Mouse (Mus musculus) T-helper 2 cell (primary cell): ENCODE results near the gene Zfp462.
"Not testable (repeated sequence)": the region's sequence is repeated elsewhere in the genome, so short reads cannot be mapped to it uniquely, and the experiment has no call there.

ENCODE experiments used
- in situ Hi-C: fragments of 300-600 bp; cut with MboI, MseI; formaldehyde crosslinking; loops from one replicate; pipeline ENCODE4 v1.15.1; 2025; ENCODE audit warnings: high pct_unique_total_duplicates

The Zfp462 gene

GRCm38 (mm10) chr4:54991973-54992372 is 47.1 kb downstream of the Zfp462 start:
- in situ Hi-C loops, result no loop called here

- in situ Hi-C loops, result not testable (repeated sequence)
These were observed 48.2 kb downstream of the Zfp462 start for GRCm38 (mm10) chr4:54993001-54993400.

GRCm38 (mm10) chr4:54995258-54995657 is 50.4 kb downstream of the Zfp462 start:
- in situ Hi-C loops, result no loop called here

DNA sequence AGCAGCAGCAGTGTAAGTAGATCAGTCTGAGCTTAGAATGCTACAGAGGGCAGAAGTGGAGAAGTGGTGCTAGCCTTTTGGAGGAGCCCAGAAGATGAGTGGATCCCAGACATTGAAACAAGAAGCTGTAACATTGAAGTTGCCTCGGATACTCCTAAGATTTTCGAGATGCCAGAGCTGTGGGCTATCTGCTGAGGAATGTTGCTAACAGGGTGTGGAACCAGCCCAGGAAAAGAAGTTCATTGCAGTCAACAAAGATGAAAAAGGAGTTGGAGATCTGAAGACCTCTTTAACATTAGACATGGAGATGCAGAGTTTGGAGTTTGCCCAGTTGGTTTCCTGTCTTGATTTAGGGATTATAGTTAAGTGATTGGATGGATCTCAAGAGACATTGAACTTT is 51.2 kb downstream of the Zfp462 start:
- in situ Hi-C loops, result no loop called here

DNA sequence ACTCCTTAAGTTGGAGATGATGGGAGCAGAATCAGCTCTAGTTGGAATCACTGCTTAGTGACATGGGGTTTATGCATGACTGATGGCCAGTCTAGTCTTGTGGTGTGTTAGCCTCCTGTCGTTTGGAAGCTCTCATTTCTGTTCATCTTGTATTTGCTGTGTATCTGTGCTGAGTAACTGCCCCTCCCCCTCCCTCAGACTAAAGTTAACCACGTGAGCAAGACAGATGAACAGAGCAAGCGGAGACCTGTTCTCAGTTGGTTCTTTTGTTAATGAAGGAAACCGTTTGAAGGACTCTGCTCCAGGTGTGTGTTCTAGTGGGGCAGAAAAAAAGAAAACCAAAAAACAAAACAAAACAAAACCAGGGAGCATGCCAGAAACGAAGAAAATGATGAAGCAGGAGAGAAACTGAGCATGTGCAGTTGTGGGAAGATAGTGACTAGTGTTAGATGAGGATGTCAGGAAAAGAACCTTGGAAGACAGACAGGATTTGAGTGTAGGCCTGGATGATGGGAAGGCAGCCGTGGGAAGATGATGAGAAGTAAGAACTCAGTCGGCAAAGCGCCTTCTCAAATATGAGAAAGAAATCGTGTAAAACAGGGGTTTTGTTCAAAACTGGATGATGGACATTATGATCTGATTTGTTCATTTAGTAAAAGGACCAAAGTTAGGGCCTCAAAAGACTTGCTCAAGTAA is 53.4 kb downstream of the Zfp462 start:
- in situ Hi-C loops, result no loop called here

DNA sequence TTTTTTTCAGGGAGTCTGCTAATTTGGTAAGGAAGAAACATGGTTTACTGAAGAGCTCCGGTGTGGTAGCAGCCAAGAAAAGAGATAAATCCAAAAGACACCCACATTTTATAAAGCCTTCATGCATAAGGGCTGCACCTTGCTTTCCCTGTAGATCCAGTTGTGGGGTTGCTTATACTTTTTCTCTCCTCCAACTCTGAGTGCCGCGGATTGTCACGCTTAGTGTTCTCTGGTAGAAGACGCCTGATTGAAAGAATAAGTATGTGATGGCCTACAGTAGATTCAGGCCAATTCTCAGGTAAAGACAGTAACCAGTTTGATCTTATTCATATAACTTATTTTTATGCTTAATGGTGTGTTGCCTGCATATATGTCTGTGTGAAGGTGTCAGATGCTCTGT is 54.7 kb downstream of the Zfp462 start:
- in situ Hi-C loops, result no loop called here

DNA sequence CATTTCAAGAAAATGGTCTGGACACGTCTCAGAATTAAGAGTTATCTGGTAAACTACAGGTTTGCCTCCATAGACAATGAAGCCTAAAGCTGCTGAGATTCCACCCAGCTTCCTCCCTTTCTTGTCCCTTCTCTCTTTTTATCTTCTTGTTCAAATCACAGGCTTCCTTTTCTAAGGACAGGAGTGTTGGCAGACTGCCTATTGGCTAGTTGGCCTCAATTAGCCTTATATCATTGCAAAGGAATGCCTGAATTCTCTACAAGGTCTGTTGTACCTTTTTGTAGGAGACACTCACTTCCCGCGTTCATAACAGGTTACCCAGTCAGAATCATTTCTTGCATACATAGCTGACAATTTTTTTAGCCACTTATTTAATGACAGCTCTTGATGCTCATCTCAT is 56.5 kb downstream of the Zfp462 start:
- in situ Hi-C loops, result no loop called here

DNA sequence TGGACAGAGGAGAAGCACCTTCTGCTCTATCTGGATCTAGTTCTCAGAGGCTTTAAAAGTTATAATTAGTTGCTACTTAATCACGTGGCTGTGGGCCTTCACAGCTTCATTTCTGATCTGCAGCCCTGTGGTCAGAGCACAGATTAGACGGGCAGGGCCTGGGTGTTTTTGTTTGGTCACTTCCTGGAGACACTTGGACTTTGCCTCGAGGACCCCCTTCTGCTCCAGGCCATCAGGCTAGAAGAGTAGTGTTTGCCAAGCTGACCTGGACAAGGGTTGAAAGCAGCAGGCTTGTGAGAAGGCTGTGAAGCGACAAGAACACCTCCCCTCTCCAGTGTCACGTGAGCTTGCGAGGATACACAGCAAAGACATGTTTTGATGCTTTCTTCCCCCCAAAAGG is 58.3 kb downstream of the Zfp462 start:
- in situ Hi-C loops, result no loop called here

DNA sequence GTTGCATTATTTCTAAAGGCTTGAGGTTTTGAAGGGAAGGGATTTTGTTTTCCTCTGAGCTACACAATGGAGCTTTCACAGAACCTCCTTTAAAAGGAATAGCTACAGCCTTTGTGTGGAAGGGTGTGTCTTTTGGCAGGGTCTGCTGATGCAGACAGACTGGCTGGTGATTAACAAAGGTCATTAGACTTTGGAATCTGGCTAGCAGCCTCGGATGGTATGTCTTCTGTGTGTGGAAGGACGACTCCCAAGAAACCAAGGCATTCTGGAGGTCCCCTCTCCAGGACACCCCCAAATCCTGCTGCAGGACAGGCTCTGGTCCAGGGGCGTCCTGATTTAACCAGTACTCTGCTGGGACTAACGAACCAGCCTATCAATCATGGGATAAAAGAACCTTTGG is 60.2 kb downstream of the Zfp462 start:
- in situ Hi-C loops, result no loop called here

DNA sequence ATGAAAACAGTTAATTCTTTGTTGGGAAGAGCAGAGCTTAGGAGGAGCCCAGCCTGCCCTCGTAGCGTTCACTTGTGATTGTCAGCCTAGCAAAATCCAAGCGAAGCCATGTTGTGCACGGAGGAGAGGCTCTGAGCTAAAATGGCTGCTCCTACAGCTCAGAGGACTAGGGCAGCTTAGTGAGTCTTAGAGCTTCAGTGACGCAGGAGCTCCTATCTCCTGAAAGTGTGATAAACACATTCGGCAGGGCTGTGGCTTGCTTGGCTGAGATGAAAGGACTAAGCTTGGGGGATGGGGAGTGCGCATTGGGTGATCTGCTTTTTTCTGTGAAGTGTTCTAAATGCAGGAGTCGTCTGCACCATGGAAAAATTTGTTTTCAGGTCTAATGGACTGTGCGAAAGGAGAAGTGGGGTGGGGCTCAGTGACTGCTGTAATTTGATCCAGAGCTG is 60.7 kb downstream of the Zfp462 start:
- in situ Hi-C loops, result no loop called here

- in situ Hi-C loops, result no loop called here
These were observed 61.2 kb downstream of the Zfp462 start for GRCm38 (mm10) chr4:55006024-55006423.

- in situ Hi-C loops, result no loop called here
These were observed 63.8 kb downstream of the Zfp462 start for GRCm38 (mm10) chr4:55008616-55009015.

- in situ Hi-C loops, result no loop called here
These were observed 66.5 kb downstream of the Zfp462 start for GRCm38 (mm10) chr4:55011391-55011790.

DNA sequence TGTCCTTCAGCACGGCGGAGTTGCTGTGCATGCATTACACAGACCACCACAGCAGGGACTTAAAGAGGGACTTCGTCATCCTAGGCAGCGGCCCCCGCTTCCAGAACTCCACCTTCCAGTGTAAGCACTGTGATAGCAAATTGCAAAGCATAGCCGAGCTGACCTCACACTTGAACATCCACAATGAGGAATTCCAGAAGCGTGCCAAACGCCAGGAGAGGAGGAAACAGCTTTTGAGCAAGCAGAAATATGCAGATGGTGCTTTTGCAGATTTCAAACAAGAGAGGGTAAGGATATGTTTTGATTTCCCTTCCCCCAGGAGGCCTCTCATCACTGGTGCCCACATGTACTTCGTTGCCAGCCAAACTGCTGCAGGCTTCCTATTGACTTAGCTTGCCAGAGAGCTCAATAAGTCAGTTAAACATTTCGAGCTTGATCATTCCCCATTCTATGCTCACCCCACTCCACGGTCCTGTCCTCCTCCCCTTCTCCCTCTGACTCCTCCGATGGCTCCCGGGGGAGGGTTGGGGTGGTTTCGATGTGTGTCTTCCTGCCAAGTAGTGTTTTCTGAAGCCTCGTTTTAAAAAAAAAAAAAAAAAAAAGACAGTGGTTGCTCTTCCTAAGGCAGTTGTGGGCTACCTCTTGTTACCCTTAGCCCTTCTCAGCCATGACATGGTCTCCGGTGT is 68.9 kb downstream of the Zfp462 start:
- in situ Hi-C loops, result no loop called here

GRCm38 (mm10) chr4:55014731-55015463 is 70.0 kb downstream of the Zfp462 start:
- in situ Hi-C loops, result no loop called here

GRCm38 (mm10) chr4:55015517-55015916 is 70.7 kb downstream of the Zfp462 start:
- in situ Hi-C loops, result no loop called here

DNA sequence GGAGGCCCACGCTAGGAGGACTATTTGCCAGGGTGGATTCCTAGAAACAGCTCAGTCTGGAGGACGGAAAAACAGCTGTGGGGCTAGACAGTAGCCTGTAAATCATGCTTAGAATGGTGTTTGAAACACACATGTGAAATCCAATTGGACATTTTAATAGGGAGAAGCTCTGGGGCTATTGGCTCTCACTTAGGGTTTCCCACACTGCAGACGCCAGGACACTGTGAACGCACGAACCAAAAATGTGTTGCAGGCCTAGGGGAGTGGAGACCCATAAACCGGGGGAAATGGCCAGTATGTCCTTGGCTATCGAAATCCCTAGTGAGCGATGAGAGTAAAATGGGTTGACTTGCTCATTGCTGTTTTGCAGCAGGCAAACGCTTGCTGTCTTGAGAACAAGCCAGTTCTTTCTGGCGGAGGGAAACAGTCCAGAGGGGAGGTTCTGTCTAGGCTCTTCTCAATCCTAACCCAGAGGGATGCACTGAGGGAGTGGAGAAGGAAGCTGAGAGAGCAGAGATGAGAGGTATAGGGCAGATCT is 81.3 kb downstream of the Zfp462 start:
- in situ Hi-C loops, result loop anchor here (10.0 kb wide), 1 partner anchor 1691 kb away; no protein-coding TSS in a partner anchor

DNA sequence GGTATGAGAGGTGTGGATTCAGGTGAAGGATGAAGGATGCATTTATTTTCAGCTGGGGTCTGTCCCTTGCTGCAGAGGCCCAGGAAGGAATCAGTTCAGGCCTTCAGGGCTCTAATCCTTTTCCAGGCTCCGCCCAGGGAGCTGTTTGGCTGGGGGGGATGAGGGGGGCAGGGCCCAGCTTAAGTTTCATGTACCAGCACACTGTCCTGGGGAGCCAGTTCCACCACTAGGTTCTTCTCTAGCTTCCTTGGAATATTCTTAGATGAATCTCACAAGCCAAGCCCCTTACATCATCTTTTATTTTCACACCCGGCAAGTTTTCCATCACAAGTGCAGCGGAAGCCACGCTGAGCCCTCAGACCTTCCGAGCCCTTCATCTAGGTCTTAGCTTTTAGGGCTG is 85.6 kb downstream of the Zfp462 start:
- in situ Hi-C loops, result no loop called here

GRCm38 (mm10) chr4:55032317-55032930 is 87.6 kb downstream of the Zfp462 start:
- in situ Hi-C loops, result no loop called here

- in situ Hi-C loops, result no loop called here
These were observed 88.6 kb downstream of the Zfp462 start for GRCm38 (mm10) chr4:55033452-55033851.

DNA sequence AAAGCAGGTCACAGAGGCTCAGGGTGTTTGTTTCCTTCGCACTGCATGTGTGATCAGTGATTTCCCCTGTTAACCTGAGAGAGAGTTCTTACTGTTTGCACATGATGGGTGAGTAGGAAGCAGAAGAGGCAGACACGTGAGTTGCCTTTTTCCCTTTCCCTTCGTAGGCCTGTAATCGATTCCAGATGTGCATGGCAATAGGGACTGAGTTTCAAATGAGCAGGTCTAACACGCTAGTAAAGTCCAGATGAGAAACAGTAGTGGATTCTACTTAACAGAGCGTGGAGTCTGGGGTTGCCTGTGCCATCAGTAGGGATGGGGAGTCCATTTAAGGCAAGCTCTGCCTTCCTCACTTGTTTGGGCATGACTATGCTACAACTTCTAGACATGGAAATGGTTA is 93.3 kb downstream of the Zfp462 start:
- in situ Hi-C loops, result no loop called here
